Mouse (Mus musculus) C2C12 (cell line): ENCODE data around the gene Npr2. TPM values are rescaled to one million over a fixed set of nuclear protein-coding genes. Genes with fewer than 3 reads are reported as not detected.

Experiments used
- H3K27me3 ChIP-seq: one replicate; pipeline ENCODE4 v1.6.1; 2011; ENCODE audit not compliant: control insufficient read depth, insufficient read depth, insufficient read length
- H3K36me3 ChIP-seq: one replicate; pipeline ENCODE4 v1.6.1; 2011; ENCODE audit not compliant: control insufficient read depth, insufficient read depth
- H3K4me3 ChIP-seq: one replicate; pipeline ENCODE4 v1.5.1; 2011; ENCODE audit warnings: mild to moderate bottlenecking, control low read depth; ENCODE audit not compliant: poor library complexity, insufficient read depth, severe bottlenecking
- H3K79me2 ChIP-seq: one replicate; pipeline ENCODE4 v1.6.1; 2011; ENCODE audit not compliant: control insufficient read depth, insufficient read depth
- H3K79me3 ChIP-seq: one replicate; pipeline ENCODE4 v1.6.1; 2011; ENCODE audit warnings: low read depth, control low read depth
- H3ac ChIP-seq: one replicate; pipeline ENCODE3; 2011; ENCODE audit warnings: low read depth; ENCODE audit not compliant: control insufficient read depth, insufficient read length
- CEBPB ChIP-seq: IDR thresholded peaks from one replicate; pipeline ENCODE4 v1.6.1; 2011; ENCODE audit warnings: low read depth, mild to moderate bottlenecking, control low read depth, moderate library complexity
- CTCF ChIP-seq: IDR thresholded peaks from one replicate; pipeline ENCODE4 v1.5.1; 2011; ENCODE audit not compliant: control insufficient read depth, insufficient read depth, insufficient read length
- FOSL1 ChIP-seq: IDR thresholded peaks from one replicate; pipeline ENCODE4 v1.8.0; 2011; ENCODE audit warnings: mild to moderate bottlenecking, low read length; ENCODE audit not compliant: poor library complexity, insufficient read depth, severe bottlenecking
- MAX ChIP-seq: IDR thresholded peaks from one replicate; pipeline ENCODE4 v1.6.1; 2011; ENCODE audit warnings: mild to moderate bottlenecking, control low read depth
- MYOD1 ChIP-seq: IDR thresholded peaks from one replicate; pipeline ENCODE4 v1.6.1; 2011; ENCODE audit warnings: low read depth; ENCODE audit not compliant: control insufficient read depth, insufficient read length
- MYOG ChIP-seq: IDR thresholded peaks from one replicate; pipeline ENCODE4 v1.6.1; 2011; ENCODE audit not compliant: control insufficient read depth, insufficient read length; ENCODE audit errors: extremely low read depth
- USF1 ChIP-seq: IDR thresholded peaks from one replicate; pipeline ENCODE4 v1.6.1; 2011; ENCODE audit warnings: low read depth, mild to moderate bottlenecking, control low read depth, moderate library complexity
- polyA plus RNA-seq: library from polyadenylated mRNA; unstranded; fragments of >200 nt; fragmentation: generic; extraction: Trizol; gene quantifications from one replicate; pipeline ENCODE4 v1.2.1, GENCODE M21; 2012; ENCODE audit warnings: missing spikeins

The Npr2 gene
- polyA plus RNA-seq, 1 experiment = 7.3 TPM

DNA sequence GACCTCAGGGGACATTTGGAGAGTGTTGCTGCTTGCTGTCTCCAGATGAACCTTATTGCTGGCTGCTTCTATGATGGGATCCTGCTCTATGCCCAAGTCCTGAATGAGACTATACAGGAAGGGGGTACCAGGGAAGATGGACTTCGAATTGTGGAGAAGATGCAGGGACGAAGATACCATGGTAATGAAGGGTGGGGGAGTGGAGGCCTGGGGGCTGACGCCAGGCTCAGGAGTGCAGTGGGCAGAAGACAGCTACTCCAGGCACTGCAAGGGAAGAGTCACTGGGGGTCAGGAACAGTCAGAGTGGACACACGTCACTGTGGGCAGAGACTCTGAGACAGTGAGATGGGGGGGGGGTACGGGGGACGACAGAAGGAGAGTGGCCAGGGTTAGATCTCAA is 8.8 kb downstream of the Npr2 start:
- Histone ChIP-seq H3K36me3 (no peaks in the 10 kb centered on the region), H3K79me2 (no peaks in the 10 kb centered on the region), H3K4me3 (no peak overlapping the region), H3K27me3 (no peaks in the 10 kb centered on the region), H3K79me3 (no peaks in the 10 kb centered on the region), H3ac (no peak overlapping the region)
- no peak for TF ChIP-seq USF1
- TF ChIP-seq FOSL1 = no peak
- no peak for TF ChIP-seq CEBPB
- no peak for TF ChIP-seq CTCF
- TF ChIP-seq MYOD1 = no peak
- no peak for TF ChIP-seq MYOG
- no peak for TF ChIP-seq MAX

DNA sequence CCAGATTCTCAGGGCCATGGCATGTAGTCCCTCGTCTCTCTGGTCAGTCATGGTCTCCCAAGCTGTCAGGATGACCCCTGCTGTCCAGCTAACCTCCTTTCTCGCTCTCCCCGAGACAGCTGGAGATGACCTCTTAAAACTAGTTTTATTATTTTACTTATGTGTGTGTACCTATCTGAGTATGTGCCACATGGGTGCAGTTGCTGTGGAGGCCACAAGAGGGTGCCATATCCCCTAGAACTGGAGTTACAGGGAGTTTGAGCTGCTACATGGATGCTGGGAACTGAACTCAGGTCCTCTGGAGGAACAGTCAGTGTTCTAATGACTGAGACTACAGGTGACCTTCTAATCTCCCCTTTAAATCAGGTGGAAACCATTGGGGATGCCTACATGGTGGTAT is 18.0 kb downstream of the Npr2 start:
- Histone ChIP-seq H3ac (no peak overlapping the region), H3K79me2 (no peaks in the 10 kb centered on the region), H3K36me3 (no peaks in the 10 kb centered on the region), H3K27me3 (no peaks in the 10 kb centered on the region), H3K79me3 (no peaks in the 10 kb centered on the region), H3K4me3 (no peak overlapping the region)
- TF ChIP-seq FOSL1 = no peak
- TF ChIP-seq CEBPB = no peak
- no peak for TF ChIP-seq MAX
- no peak for TF ChIP-seq MYOD1
- TF ChIP-seq USF1 = no peak
- TF ChIP-seq CTCF = no peak
- no peak for TF ChIP-seq MYOG

DNA sequence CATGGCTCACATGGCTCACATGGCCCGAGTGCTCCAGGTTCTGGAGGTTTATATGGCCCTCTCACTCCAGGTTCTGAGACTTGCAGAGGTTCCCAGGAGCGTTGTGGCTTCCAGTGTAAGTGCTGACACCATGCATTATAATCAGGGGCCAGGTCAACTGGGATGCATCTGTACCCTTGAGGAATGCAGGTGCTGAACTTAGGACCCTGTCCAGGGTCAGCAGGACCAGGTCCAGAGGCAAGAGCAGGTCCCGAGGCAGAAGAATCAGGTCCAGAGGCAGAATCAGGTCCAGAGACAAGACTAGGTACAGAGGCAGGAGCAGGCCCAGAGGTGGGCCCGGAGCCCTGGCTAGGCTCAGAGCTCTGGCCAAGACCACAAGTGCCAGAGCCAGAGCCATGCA is 21.0 kb downstream of the Npr2 start:
- no peaks in the 10 kb centered on the region for H3K27me3 ChIP-seq
- no peaks in the 10 kb centered on the region for H3K79me2 ChIP-seq
- H3K36me3 ChIP-seq = no peaks in the 10 kb centered on the region
- TF ChIP-seq MYOG = no peak
- no peak for TF ChIP-seq MYOD1
- no peak for TF ChIP-seq MAX
- no peak for TF ChIP-seq CTCF
- no peak for TF ChIP-seq FOSL1
- TF ChIP-seq CEBPB = no peak
- TF ChIP-seq USF1 = no peak
- no peak overlapping the region for H3K4me3 ChIP-seq
- H3ac ChIP-seq = no peak overlapping the region
- H3K79me3 ChIP-seq = no peaks in the 10 kb centered on the region

DNA sequence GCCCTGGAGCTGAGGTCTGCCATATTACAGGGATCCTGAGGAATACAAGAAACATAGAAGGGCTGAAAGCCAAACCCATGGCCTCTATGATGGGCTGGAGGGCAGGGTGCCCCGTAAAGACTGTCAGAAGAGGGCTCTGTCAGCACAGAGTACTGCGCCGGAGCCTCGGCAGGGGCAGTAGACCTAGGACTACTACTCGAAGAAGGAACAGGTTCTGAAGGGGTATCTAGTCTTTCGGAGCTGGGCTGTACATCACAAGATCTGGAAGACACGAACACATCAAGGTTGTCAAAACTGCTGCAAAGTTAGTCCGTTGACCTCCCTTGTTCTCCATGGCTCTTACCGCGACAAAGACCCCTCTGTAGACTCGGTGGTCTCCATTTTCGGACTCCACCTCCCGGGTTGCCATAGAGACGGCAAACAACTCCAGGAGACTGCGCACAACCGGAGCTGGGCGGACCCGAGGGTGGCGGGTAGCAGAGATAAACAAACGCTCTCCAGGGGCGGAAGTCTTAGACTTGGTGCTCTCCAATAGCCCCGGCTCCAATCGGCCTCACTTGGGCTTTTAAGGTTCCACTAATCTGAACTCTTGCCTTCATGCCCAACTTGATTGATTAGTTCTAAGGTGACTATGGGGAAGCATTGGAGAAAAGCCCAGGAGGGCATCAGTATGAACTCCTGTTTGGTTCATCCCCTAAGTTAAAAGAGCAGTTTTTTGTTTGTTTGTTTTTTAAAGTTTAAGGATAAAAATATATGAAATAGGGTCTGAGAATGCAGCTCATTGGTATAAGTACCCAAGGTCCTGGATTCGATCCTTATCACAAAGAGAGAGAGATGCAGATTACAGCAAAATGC is 21.7 kb downstream of the Npr2 start, which contains the start of gene Spag8:
Gene Spag8, minus strand, starts transcription at position 434 of the 855 bp plus-strand sequence.
- H3ac ChIP-seq = no peak within 1 kb of the TSS
- H3K79me2 ChIP-seq = no peaks in the 10 kb centered on the region
- TF ChIP-seq CEBPB = no peak
- TF ChIP-seq CTCF = no peak
- TF ChIP-seq MYOD1 = no peak
- no peak for TF ChIP-seq FOSL1
- TF ChIP-seq USF1 = no peak
- no peak for TF ChIP-seq MYOG
- TF ChIP-seq MAX = no peak
- H3K4me3 ChIP-seq = no peak within 1 kb of the TSS
- H3K27me3 ChIP-seq = no peaks in the 10 kb centered on the region
- H3K36me3 ChIP-seq = no peaks in the 10 kb centered on the region
- no peaks in the 10 kb centered on the region for H3K79me3 ChIP-seq

DNA sequence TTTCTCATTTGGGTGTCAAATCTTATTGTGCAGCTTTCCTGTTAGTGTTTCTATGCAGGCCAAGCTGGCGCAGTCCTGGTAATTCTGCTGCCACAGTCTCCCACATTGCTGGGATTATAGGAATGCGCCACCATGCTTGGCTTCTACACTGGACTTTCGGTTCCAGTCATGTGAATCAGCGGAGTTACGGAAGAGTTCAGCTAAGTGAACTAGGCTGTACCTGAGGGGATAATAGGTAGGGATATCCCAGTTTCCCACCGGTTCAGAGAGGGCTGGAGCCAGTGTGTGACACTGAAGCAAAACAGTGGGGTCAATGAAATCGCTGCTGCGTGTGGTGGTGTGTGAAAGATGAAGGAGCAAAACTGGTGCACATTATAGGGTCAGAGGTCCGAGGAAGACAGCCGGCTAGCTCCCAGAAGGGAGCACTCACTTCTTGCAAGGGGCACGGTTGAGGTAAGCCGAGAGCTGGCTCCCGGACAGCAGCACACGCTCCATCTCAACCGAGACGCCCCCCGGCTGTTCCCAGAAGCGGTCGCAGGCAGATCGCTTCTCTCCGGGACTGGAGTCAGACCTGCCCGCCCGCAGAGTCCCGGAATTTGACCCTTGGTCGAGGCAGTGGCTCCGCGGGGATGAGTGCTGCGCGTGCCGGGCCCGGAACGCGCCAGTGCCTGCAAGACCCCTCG is 24.1 kb downstream of the Npr2 start:
- Histone ChIP-seq H3K79me3 (no peaks in the 10 kb centered on the region), H3K79me2 (no peaks in the 10 kb centered on the region), H3K27me3 (peaks cover 15% of the 10 kb centered on the region), H3K4me3 (peak overlapping the region; percentile 49), H3ac (peak overlapping the region; percentile 79), H3K36me3 (no peaks in the 10 kb centered on the region)
- TF ChIP-seq CTCF = no peak
- no peak for TF ChIP-seq MYOG
- no peak for TF ChIP-seq FOSL1
- no peak for TF ChIP-seq USF1
- TF ChIP-seq CEBPB = no peak
- no peak for TF ChIP-seq MYOD1
- TF ChIP-seq MAX = no peak
